Mouse (Mus musculus) lung, postnatal 0 days (tissue): Measurements from ENCODE around the gene Ccdc47.

ENCODE experiments used
- CTCF ChIP-seq: IDR thresholded peaks from 2 replicates; pipeline ENCODE4 v1.5.1; 2016; ENCODE audit warnings: antibody characterized with exemption, mild to moderate bottlenecking
- EP300 ChIP-seq: IDR thresholded peaks from 2 replicates; pipeline ENCODE4 v1.6.1; 2016; ENCODE audit warnings: antibody characterized with exemption, mild to moderate bottlenecking, control low read depth

DNA sequence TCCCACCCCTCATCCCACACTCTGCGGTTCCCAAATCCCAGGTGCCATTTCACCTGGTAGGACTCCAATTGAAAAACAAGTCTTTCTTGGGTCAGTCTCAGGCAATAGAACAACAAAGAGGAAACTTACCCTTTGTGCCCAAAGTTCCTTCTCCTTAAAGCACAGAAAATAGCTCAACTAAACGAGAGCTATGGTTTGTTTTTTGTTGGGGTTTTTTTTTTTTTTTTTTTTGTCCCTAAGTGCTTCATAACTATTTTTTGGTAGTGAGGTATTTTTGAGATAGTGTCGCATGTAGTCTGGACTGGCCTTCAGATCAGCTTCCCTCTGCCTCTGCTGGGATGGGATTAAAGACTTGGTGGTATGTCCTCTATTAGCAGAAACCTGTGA, 22.0 kb downstream of the Ccdc47 start:
- TF ChIP-seq CTCF, result no peak
- no peak for TF ChIP-seq EP300
